Mouse (Mus musculus) ovary, postnatal 36 days (tissue): ENCODE results near the gene Plxdc1.
"Not testable (repeated sequence)": the region's sequence is repeated elsewhere in the genome, so short reads cannot be mapped to it uniquely, and the experiment has no call there.

ENCODE experiments used
- DNase-seq: peaks from one replicate; pipeline ENCODE4 v3.0.0; 2022; ENCODE audit warnings: low spot score, mixed read lengths

Plxdc1 gene

DNA sequence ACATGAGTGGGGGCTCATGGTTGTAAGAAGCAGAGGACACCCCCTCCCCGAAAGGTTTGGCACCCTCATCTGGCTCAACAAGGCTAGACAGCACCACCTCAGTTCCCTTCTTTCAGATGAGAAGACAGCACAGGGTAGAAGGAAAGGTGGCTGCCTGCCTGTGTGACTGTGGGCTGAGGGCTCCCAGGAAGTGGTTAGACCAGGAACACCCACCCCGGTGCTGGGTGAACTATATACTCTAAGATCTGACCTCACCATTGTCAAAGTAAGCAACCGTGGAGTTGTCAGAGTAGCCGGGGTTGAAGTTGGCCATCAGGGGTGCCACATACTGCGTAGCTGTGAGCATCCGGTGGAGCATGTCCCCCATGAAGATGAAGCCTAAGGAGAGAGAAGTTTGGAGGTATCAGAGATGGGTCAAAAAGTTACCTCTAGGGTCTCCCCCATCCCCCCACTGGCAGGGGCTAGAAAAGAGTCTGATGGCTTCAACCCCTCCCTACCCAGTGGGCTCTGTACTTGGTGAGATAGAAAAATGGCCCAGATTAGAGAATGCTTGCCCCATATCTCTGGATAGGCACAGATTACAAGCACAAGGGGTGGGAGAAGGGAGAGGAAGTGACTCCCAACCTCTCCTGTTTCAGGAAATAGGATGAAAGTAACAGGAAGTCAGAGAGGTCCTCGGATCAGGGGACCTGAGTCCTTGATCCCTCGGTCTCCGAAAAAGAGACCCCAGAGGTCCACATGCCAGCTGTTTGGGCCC lies 30.9 kb downstream of the Plxdc1 start:
- DNase-seq: no peak

DNA sequence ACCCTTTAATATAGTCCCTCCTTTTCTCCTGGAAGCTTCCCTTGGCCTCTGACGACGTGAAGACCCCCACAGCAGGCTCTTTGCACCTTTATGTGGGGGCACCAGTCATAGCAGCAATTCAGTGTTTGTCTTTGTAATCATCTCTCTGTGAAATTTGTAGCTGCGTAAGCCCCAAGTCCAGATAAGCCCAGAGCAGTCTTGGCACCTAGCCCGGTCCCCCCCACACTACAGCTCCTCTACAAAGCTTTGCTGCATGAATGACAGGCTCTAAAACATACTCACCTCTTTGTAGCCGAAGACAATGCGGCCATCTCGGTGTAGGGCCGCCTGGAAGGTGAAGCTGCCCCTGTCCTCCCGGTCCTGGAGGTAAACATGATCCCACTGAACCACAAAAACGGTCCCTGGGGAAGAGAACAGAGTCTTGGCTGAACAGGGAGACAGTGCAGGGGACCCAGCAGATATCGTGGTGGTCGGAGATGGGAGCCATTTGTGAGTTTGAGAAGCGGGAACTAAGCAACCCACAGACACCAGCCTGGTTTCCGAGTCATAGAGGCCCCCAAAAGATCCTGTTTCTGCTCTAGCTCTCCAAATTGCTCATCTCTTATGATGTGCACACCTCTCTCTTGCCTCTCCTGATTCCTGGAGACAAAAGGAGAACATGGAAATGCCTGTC lies 31.6 kb downstream of the Plxdc1 start:
- no peak for DNase-seq

DNA sequence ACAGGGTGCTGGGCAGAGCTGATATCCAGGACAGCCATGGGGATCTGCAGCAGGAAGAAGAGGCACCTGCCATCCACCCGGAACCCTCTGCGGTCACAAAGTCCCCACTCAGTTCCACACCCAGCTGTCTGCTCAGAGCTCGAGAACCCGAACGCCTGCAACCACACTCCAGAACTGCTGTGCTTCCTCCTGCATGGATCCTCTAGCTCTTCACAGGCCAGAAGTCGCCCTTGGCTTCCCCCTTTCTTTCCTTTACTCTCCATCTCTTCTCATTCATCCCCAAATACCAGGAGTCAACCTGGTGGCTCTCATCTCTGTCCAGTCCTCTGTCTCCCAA lies 32.3 kb downstream of the Plxdc1 start:
- no peak for DNase-seq

DNA sequence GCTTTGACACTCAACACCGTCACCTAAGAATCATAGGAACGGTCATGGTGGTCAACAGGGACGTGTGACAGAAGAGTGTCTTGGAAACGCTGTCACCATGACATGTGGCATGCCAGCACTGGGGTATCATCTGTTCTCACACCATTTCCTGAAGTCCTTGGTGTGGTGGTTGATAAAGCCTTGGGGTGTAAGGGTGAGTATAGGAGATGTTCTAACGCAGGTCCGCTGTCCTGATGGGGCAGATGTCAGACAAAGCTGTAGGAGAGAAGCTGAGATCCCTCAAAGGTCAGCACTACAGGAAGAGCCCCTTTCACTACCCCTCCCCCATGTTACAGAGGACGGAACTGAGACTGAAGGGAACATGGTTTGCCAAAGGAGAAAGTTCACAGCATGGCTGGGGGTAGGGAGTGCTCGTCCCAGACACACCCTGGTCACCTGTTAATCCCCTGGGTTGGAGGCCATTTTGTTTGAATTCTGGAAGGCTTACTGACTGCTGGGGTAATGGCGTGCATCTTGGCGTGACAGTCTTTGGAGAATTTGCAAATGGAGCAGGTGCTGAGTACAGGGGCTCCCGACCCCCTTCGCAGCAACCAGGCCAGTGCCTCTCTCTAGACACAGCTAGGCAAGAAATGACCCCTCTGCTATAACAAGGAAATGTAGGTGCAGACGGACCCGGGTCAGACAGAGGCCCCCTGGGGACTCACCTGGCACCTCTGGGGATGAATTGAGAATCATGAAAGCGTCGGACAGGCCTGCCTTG lies 32.9 kb downstream of the Plxdc1 start:
- DNase-seq: no peak

DNA sequence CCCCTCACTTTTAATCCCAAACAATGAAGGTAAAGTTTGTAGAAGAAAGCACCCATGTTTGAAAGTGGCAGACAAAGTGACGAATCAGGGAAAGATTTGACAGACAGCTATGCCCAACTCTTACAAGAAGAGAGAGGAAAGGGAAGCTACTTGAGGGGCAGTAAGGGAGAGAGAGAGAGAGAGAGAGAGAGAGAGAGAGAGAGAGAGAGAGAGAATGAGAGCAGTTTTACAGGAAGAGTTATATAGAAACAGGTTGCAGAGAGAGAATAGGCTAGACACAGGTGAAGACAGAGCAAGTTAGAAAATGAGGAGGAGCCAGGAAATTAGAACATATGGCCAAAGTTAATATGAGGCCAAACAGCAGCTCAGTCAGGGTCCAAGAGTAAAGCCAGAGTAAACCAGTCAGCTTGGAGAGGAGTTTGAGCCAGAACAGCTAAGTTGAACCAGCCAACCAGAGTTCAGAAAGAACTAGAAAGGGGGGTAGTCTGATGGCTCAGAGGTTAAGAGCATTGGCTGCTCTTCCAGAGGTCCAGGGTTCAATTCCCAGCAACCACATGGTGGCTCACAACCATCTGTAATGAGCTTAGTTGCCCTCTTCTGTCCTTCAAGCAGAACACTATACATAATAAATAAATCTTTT lies 33.8 kb downstream of the Plxdc1 start:
- no peak for DNase-seq

DNA sequence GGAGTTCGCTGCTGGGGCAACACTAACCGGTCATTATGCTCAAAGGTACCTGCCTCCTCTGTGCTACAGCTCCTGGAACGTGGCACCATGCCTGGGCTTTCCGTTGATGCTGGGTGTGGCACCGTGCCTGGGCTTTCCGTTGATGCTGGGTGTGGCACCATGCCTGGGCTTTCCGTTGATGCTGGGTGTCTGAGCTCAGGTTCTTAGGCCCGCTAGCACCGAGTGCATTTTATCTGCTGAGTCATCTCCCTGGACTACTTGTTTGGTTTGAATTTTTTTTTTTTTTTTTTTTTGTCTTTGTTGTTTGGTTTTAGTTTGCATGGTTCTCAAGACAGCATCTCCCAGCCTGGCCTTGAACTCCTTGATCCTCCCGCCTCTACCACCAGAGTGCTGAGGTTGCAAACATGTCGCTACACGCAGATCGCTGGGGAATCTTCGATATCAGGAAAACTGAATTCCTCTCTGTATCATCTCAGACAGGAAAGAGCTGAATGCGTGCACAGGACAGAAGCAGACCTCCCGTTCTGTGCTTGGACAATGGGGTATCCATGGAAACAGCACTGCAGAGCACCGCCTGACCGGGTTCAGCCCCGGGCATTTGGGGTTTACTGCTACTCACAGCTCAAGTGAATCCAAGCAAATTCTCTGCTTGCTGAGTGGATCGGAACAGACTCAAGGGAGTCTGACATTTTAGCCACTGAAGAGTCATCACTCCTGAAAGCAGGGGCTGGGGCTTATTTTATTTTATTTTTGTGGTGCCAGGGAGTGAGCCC lies 36.4 kb downstream of the Plxdc1 start:
- peak; percentile 27 for DNase-seq

DNA sequence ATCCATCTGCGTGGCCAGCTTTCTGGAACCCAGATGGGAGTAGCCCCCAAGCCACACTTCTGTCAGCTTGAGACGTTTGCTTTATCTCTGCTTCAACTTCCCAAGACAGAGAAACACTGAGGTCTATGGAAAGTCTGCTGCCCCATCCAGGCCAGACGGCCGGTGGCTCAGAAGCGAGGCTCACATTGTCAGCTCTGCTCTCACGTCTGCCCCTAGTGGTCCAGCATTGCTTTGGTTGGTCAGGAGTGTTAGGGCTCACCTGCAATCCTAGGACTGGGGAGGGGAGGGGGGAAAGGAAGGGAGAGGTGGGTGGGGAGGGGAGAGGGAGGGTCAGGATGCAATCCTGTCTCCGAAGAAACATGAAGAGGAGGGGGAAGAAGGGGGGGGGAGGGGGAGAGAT lies 38.8 kb downstream of the Plxdc1 start:
- peak; percentile 42 for DNase-seq

DNA sequence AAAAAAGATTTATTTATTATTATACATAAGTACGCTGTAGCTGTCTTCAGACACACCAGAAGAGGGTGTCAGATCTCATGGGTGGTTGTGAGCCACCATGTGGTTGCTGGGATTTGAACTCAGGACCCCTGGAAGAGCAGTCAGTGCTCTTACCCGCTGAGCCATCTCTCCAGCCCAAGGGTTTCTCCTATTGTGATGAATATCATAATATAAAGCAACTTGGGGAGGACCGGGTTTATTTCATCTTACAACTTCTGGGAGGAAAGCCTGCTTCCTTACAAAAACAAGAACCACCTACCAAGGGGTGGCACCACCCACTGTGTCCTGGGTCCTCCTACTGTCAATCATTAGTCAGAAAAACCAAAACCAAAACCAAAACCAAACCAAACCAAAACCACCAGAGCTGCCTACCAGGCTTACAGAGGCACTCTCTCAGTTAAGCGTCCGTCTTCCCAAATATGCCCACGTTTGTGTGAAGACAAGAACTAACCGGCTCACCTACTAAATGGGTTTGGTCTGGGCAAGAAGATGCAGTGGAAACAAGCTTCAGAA lies 40.4 kb downstream of the Plxdc1 start:
- not testable (repeated sequence) for DNase-seq

DNA sequence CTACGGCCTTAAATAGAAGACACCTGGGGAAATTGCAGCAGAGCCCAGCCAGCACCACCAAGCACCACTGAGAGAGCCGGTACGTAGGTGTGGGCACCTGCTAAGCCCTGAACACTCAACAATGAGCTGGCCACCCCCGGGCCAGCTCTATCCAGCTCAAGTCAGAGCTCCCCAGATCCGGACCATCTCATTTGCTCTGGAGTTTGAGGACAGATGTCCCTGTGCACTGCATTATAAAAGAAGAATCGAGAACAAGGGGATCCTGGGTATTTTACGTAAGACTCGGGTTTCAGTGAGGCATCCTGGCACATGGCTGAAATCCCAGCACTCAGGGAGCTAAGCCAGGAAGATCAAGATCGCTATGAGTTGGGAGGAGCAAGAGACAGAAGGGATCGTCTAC lies 41.2 kb downstream of the Plxdc1 start:
- DNase-seq: no peak

DNA sequence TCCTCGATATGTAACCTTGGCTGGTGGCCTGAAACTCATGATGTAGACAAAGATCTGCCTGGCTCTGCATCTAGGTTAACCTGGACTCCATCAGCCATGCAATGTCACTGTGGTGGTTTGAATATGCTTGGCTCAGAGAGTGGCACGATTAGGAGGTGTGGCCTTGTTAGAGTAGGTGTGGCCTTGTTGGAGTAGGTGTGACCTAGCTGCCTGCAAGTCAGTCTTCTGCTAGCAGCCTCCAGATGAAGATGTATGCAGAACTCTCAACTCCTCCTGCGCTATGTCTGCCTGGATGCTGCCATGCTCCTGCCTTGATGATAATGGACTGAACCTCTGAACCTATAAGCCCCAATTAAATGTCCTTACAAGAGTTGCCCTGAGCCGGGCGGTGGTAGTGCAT lies 43.0 kb downstream of the Plxdc1 start:
- no peak for DNase-seq

DNA sequence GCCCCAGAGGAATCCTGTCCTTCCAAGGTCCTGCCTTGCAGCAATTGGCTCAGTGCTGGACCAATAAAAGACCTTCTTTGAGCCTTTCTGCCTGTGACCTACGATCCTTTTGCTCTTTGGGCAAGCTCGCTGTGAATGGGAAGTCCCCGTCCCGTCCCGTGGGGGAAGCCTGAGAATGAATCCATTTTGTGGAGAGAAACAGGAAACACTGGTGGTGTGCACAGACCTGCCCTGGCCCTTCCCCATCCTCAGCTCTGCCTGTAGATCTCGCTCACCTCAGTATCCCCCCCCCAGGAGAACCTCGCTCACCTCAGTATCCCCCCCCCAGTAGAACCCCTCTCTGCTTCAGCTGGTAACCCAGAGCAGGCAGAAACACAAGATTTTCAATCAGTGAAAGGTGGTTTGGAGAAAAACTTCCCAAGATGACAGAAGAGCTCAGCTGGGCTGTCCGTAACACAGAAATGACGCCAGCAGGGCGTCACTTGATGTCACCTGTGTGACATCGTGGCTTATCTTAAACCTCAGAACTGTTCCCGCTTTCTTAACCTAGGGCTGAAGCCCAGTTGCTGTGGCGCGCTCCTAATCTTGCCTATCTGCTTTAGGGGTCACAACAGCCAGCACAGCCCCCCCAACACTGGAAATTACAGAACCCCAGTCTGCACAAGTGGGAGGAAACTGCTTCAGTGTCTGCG lies 43.7 kb downstream of the Plxdc1 start:
- no peak for DNase-seq

DNA sequence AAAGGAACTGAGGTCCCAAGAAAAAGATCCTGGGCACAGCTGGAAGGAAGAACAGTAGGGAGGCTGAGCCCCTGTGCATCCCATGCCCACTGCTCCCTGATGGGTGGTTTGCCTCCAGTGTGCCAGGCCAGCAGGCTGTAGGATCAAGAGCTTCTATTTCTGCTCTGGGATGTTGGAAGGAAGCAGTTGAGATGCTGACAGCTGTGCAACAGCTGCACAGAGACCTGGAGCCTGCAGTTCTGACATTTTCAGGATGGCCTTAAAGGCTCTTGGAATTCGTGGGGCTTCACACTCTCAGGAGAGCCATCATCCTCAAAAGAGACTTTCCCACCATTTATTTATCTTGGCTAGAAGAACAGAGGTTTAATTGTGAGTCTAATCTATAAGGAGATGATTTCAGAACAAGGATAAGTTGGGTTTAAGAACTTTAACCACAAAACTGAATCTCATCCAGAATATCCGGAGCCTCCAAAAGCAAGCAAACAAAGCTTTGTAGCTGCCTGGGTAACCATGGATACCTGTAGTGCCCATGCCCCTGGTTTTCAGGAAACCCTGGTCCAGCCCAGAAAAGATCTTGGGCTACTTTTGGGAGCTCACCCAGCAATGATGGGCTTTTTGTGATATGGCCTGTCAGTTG lies 48.7 kb downstream of the Plxdc1 start:
- no peak for DNase-seq

DNA sequence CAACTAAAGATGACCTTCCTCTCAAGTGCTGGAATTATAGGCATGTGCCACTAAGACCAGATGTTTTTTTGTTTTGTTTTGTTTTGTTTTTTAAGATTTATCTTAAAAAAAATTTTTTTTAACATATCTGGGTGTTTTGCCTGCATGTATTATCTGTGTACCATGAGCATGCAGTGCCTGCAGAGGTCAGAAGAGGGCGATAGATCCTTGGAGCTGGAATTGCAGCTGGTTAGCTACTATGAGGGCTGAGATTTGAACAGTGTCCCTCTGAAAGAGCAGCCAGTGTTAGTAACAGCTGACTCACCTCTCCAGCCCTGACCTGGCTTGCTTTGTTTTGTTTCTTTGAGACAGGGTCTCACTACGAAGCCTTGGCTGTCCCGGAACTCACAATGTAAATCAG lies 49.5 kb downstream of the Plxdc1 start:
- peak; percentile 48 for DNase-seq

DNA sequence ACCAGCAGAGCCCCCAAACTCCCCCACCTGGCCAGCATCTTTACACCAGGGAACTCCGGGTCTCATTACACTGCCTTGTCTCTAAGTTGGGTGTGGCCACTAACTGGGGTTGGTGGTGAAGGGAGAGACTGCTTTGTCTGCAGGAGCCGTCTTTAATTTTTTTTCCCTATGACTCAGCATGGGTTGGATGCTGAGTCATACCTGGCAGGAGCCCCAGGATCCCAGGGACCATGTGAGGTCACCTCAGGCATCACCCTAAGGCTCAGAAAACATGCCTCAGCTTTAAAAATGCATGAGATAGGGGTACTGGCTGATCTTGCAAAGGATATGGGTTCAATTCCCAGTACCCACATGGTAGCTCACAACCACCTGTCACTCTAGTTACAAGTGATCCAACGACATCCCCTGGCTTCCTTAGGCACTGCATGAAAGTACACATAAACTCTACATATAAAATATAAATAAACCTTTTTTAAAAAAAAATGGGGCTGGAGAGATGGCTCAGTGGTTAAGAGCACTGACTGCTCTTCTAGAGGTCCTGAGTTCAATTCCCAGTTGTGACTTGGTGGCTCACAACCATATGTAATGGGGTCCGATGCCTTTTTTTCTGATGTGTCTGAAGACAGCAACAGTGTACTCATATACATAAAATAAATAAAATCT lies 50.2 kb downstream of the Plxdc1 start:
- no peak for DNase-seq

DNA sequence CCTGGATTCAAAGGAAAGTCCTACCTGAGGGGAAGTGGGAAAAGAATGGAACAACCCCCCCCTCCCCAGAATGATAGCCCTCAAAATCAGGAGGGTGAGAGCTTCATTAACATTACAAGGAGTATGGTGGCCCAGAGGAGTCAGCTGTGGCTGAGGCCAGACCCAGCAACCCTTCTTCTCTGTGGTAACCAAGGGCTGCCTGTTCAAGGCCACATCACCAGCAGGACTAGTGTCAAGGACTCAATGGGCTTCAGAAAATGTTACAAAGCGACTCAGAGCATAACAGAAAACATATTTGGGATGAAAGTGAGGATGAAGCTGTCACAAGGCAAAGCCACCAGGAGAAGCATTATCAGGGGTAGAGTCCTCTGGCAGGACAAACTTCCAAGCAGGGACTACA lies 52.7 kb downstream of the Plxdc1 start:
- no peak for DNase-seq

DNA sequence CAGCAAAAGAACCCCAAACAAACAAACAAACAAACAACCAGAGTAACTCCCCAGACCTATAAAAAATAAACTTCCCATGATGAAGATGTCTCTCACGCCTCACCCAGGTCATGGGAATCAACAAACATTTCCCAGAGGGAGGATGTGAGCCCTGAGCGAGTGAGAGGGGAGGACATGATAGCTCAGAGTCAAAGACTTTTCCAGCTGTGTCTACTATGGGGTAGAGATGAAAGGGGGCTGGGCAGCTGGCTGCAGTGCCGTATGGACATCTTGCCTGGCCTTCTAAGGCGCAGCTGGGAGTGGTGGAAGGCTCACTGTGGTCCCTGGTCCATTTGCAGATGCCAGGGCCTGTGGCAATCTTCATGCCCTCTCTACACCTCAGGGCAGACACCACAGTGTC lies 57.3 kb downstream of the Plxdc1 start:
- DNase-seq: no peak

DNA sequence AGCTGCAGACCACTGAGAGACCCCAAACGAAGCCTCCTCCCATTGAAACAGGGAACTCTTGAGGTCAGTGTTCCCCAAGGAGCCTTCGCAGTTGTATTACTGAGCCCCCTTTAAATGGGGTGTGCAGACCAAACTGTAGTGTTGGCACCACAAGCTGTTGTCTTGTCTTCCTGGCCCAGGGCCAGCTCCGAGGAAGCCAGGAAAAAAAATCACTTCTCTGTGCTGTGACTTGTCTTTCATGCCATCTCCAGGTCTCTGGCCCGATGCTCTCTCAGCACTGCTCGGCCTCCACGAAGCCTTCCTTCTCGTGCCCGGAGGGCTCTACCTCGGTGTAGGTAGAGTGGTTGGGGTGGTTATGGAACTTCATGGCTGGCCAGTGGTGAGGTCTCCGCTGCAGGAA lies 62.0 kb downstream of the Plxdc1 start:
- peak; percentile 35 for DNase-seq

DNA sequence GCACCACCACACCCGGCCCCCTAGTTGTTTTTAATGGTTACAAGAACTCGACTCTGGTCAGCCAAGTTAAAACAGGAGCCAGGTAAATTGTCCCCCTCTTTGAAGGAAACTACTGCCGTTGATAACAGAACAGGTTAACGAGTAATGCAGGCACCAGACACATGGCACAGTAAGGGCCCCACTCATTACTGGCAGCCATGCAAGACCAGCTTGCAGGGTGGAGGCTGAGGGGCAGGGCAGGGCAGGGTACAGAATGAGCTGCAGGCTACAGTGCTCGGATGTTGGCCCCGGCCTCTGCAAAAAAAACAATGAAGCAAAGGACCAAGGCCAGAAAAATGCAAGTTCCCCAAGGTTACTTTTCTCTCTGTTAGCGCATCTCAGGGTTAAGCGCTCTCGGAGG lies 62.6 kb downstream of the Plxdc1 start:
- no peak for DNase-seq

DNA sequence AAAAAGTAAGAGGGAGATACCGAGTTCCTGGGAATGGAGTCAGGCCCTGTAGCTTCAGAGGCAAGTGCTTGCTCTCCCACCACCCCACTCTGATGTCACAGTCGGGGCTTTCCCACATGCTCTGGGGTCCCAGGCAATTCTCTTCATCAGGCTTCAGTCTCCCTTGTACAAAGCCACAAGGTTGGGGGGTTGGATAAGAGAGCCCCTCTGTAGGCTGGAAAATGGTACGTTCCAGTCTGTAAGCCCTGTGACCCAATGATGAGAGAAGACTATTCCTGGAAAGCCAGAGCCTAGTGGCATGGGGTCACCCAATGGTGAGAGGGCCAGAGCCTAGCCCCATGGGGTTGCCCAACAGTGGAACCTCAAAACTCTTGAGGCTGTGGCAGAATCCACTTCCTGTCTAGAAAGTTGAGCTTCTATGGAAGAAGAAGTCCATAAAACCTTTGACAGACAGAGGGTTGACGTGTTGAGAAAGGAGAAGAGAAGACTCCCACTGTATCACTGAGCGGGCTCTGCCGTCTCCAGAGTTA lies 70.2 kb downstream of the Plxdc1 start:
- no peak for DNase-seq

DNA sequence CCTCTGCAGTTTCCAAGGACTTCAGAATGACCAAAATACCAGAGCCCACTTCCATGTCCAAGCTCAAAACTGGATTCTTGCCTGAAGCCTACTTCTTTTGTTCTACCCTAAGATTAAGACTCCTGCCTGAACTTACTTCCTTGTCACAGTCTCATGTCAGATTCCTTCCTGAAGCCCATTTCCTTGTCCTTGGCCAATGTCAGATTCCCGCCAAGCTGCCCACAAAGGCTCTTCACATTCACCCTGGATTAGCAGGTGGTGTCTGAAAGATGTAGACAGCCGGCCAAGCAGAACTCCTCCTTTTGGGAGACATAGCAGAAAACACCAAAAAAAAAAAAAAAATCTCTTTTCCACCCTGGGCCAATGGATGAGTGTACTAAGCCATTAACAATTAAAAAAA lies 70.8 kb downstream of the Plxdc1 start:
- no peak for DNase-seq
